Mouse (Mus musculus): ENCODE measurements around the gene Scarb1. TPM values are rescaled to one million over a fixed set of nuclear protein-coding genes. Genes with fewer than 3 reads are reported as not detected.

Gene Scarb1
- polyA plus RNA-seq, 1 experiment from 2014 or later: 104 TPM

GRCm38 (mm10) chr5:125310986-125311385 is 29.9 kb downstream of the Scarb1 start:
- no peak overlapping the region for H3K9ac ChIP-seq (ENCODE audit: low read depth, low read length)
- H3K27me3 ChIP-seq (replicated peaks; ENCODE audit: control insufficient read depth, insufficient read depth, low read length): no peaks in the 10 kb centered on the region
- WGBS: 76% methylated on average over 2 of the region's 2 CpGs
- H3K9me3 ChIP-seq (ENCODE audit: control insufficient read depth, low read length): no peaks in the 10 kb centered on the region
- no peak overlapping the region for H3K4me3 ChIP-seq (ENCODE audit: low read depth, low read length)
- 0 out of 2 replicates have a peak overlapping the region, but pooled peaks have one; percentile 9 for H3K27ac ChIP-seq (ENCODE audit: low read depth, low read length)
- no peak overlapping the region for H3K4me2 ChIP-seq
- ATAC-seq (replicated peaks; ENCODE audit: low FRiP score): no peak
- peaks cover 25% of the 10 kb centered on the region for H3K4me1 ChIP-seq (replicated peaks; ENCODE audit: control insufficient read depth, insufficient read depth, low read length)
- no peaks in the 10 kb centered on the region for H3K36me3 ChIP-seq (ENCODE audit: control insufficient read depth, insufficient read depth, low read length)
- DNase-seq (ENCODE audit: low spot score): no peak

- Histone ChIP-seq H3K9ac (ENCODE audit: low read depth, low read length) (no peak overlapping the region), H3K4me1 (replicated peaks; ENCODE audit: control insufficient read depth, insufficient read depth, low read length) (peaks cover 35% of the 10 kb centered on the region)
- WGBS: 78% methylated on average over 7 of the region's 7 CpGs
These were observed 31.7 kb downstream of the Scarb1 start for GRCm38 (mm10) chr5:125309193-125309592.

GRCm38 (mm10) chr5:125306824-125307223 is 34.1 kb downstream of the Scarb1 start:
- Histone ChIP-seq H3K36me3 (ENCODE audit: control insufficient read depth, insufficient read depth, low read length) (peaks cover 6% of the 10 kb centered on the region; the same call in 1 of the 2 replicates), H3K4me3 (ENCODE audit: low read depth, low read length) (no peak overlapping the region), H3K9me3 (ENCODE audit: control insufficient read depth, low read length) (no peaks in the 10 kb centered on the region), H3K4me1 (replicated peaks; ENCODE audit: control insufficient read depth, insufficient read depth, low read length) (peaks cover 30% of the 10 kb centered on the region), H3K4me2 (no peak overlapping the region), H3K27me3 (replicated peaks; ENCODE audit: control insufficient read depth, insufficient read depth, low read length) (no peaks in the 10 kb centered on the region), H3K27ac (ENCODE audit: low read depth, low read length) (no peak overlapping the region), H3K9ac (ENCODE audit: low read depth, low read length) (no peak overlapping the region)
- WGBS: 94% methylated on average over 13 of the region's 13 CpGs
- ATAC-seq (replicated peaks; ENCODE audit: low FRiP score) (no peak), DNase-seq (ENCODE audit: low spot score) (no peak)

More at GRCm38 (mm10) chr5:125309193-125309592, 31.7 kb downstream of the Scarb1 start:
- Histone ChIP-seq H3K4me2 (no peak overlapping the region), H3K36me3 (ENCODE audit: control insufficient read depth, insufficient read depth, low read length) (no peaks in the 10 kb centered on the region), H3K27me3 (replicated peaks; ENCODE audit: control insufficient read depth, insufficient read depth, low read length) (no peaks in the 10 kb centered on the region), H3K4me3 (ENCODE audit: low read depth, low read length) (no peak overlapping the region), H3K27ac (ENCODE audit: low read depth, low read length) (no peak overlapping the region), H3K9me3 (ENCODE audit: control insufficient read depth, low read length) (no peaks in the 10 kb centered on the region)
- no peak for ATAC-seq (replicated peaks; ENCODE audit: low FRiP score)
- DNase-seq (ENCODE audit: low spot score): no peak

- no peak overlapping the region for H3K4me2 ChIP-seq
- 84% methylated on average over 7 of the region's 7 CpGs for WGBS
- H3K27ac ChIP-seq (ENCODE audit: low read depth, low read length): no peak overlapping the region
- H3K4me3 ChIP-seq (ENCODE audit: low read depth, low read length): no peak overlapping the region
- H3K9ac ChIP-seq (ENCODE audit: low read depth, low read length): no peak overlapping the region
- no peak for DNase-seq (ENCODE audit: low spot score)
- ATAC-seq (replicated peaks; ENCODE audit: low FRiP score): no peak
- peaks cover 9% of the 10 kb centered on the region; the same call in 1 of the 2 replicates for H3K36me3 ChIP-seq (ENCODE audit: control insufficient read depth, insufficient read depth, low read length)
- H3K4me1 ChIP-seq (replicated peaks; ENCODE audit: control insufficient read depth, insufficient read depth, low read length): peaks cover 30% of the 10 kb centered on the region
- no peaks in the 10 kb centered on the region for H3K27me3 ChIP-seq (replicated peaks; ENCODE audit: control insufficient read depth, insufficient read depth, low read length)
- H3K9me3 ChIP-seq (ENCODE audit: control insufficient read depth, low read length): no peaks in the 10 kb centered on the region
These were observed 34.5 kb downstream of the Scarb1 start for GRCm38 (mm10) chr5:125306372-125306771.

GRCm38 (mm10) chr5:125305229-125306081 is 35.4 kb downstream of the Scarb1 start:
- DNase-seq (ENCODE audit: low spot score) (no peak), ATAC-seq (replicated peaks; ENCODE audit: low FRiP score) (no peak)
- H3K36me3 ChIP-seq (ENCODE audit: control insufficient read depth, insufficient read depth, low read length): peaks cover 12% of the 10 kb centered on the region
- H3K9ac ChIP-seq (ENCODE audit: low read depth, low read length): no peak overlapping the region
- H3K4me3 ChIP-seq (ENCODE audit: low read depth, low read length): no peak overlapping the region
- H3K4me2 ChIP-seq: no peak overlapping the region
- H3K4me1 ChIP-seq (replicated peaks; ENCODE audit: control insufficient read depth, insufficient read depth, low read length): peaks cover 30% of the 10 kb centered on the region
- no peaks in the 10 kb centered on the region for H3K9me3 ChIP-seq (ENCODE audit: control insufficient read depth, low read length)
- no peaks in the 10 kb centered on the region for H3K27me3 ChIP-seq (replicated peaks; ENCODE audit: control insufficient read depth, insufficient read depth, low read length)
- WGBS: 64% methylated on average over 14 of the region's 14 CpGs
- H3K27ac ChIP-seq (ENCODE audit: low read depth, low read length): no peak overlapping the region

- H3K9ac ChIP-seq (ENCODE audit: low read depth, low read length): no peak overlapping the region
- no peak overlapping the region for H3K4me3 ChIP-seq (ENCODE audit: low read depth, low read length)
- no peak overlapping the region for H3K27ac ChIP-seq (ENCODE audit: low read depth, low read length)
- peaks cover 24% of the 10 kb centered on the region for H3K4me1 ChIP-seq (replicated peaks; ENCODE audit: control insufficient read depth, insufficient read depth, low read length)
- peaks cover 23% of the 10 kb centered on the region for H3K36me3 ChIP-seq (ENCODE audit: control insufficient read depth, insufficient read depth, low read length)
- no peaks in the 10 kb centered on the region for H3K27me3 ChIP-seq (replicated peaks; ENCODE audit: control insufficient read depth, insufficient read depth, low read length)
- DNase-seq (ENCODE audit: low spot score) (peak; percentile 61), ATAC-seq (replicated peaks; ENCODE audit: low FRiP score) (peak; percentile 76)
- 39% methylated on average over 18 of the region's 18 CpGs for WGBS
- H3K4me2 ChIP-seq: no peak overlapping the region
- no peaks in the 10 kb centered on the region for H3K9me3 ChIP-seq (ENCODE audit: control insufficient read depth, low read length)
These were observed 36.5 kb downstream of the Scarb1 start for GRCm38 (mm10) chr5:125304245-125304856.

GRCm38 (mm10) chr5:125303055-125303454 is 37.8 kb downstream of the Scarb1 start:
- H3K4me1 ChIP-seq (replicated peaks; ENCODE audit: control insufficient read depth, insufficient read depth, low read length): peaks cover 14% of the 10 kb centered on the region
- peaks cover 30% of the 10 kb centered on the region for H3K36me3 ChIP-seq (ENCODE audit: control insufficient read depth, insufficient read depth, low read length)
- H3K9ac ChIP-seq (ENCODE audit: low read depth, low read length): no peak overlapping the region
- H3K27me3 ChIP-seq (replicated peaks; ENCODE audit: control insufficient read depth, insufficient read depth, low read length): no peaks in the 10 kb centered on the region
- DNase-seq (ENCODE audit: low spot score) (no peak), ATAC-seq (replicated peaks; ENCODE audit: low FRiP score) (no peak)
- no peaks in the 10 kb centered on the region for H3K9me3 ChIP-seq (ENCODE audit: control insufficient read depth, low read length)
- no peak overlapping the region for H3K27ac ChIP-seq (ENCODE audit: low read depth, low read length)
- no peak overlapping the region for H3K4me3 ChIP-seq (ENCODE audit: low read depth, low read length)
- no peak overlapping the region for H3K4me2 ChIP-seq
- WGBS: 93% methylated on average over 6 of the region's 6 CpGs

- WGBS: 85% methylated on average over 9 of the region's 9 CpGs
- Histone ChIP-seq H3K9me3 (ENCODE audit: control insufficient read depth, low read length) (peaks cover 3% of the 10 kb centered on the region; the same call in 1 of the 2 replicates), H3K27ac (ENCODE audit: low read depth, low read length) (no peak overlapping the region), H3K36me3 (ENCODE audit: control insufficient read depth, insufficient read depth, low read length) (peaks cover 64% of the 10 kb centered on the region), H3K4me1 (replicated peaks; ENCODE audit: control insufficient read depth, insufficient read depth, low read length) (no peaks in the 10 kb centered on the region), H3K27me3 (replicated peaks; ENCODE audit: control insufficient read depth, insufficient read depth, low read length) (no peaks in the 10 kb centered on the region), H3K4me2 (no peak overlapping the region), H3K4me3 (ENCODE audit: low read depth, low read length) (no peak overlapping the region), H3K9ac (ENCODE audit: low read depth, low read length) (no peak overlapping the region)
- no peak for DNase-seq (ENCODE audit: low spot score)
- ATAC-seq (replicated peaks; ENCODE audit: low FRiP score): no peak
These were observed 42.7 kb downstream of the Scarb1 start for GRCm38 (mm10) chr5:125298234-125298633.

All from liver, embryonic 11.5 days (tissue).